Mouse (Mus musculus): Measurements from ENCODE around the gene Krtap6-5.
"Not testable (repeated sequence)": the region's sequence is repeated elsewhere in the genome, so short reads cannot be mapped to it uniquely, and the experiment has no call there.

The Krtap6-5 gene

DNA sequence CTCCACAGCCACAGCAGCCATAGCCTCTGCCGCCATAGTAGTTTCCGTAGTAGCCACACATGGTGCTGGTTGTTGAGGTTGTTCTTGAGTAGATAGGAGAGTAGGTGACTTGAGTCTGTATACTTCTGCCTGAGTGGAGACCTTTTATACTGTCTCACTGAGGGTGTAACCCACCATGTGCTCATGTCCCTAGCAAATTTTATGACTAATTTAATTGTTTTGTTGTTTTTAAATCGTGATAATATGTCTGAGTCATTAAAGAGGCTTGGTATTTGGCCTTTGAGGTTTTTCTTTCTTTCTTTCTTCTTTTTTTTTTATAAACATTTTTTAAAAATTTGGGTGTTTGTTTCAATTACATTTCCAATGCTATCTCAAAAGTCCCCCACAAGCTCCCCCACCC, at the start of gene Krtap6-5:
Gene Krtap6-5 (minus strand): TSS at position 101 of the 400 bp plus-strand sequence.
- in situ Hi-C loops (cut with MboI; ENCODE audit: low sequenced_read_pairs) = no loop called here

- in situ Hi-C loops (cut with MboI; ENCODE audit: low sequenced_read_pairs) = not testable (repeated sequence)
Observed at GRCm38 (mm10) chr16:89071041-89071440, 23.4 kb upstream of the Krtap6-5 start.

- in situ Hi-C loops (cut with MboI; ENCODE audit: low sequenced_read_pairs) = not testable (repeated sequence)
Observed at GRCm38 (mm10) chr16:89063902-89064301, 16.2 kb upstream of the Krtap6-5 start, which contains the start of gene 1110025L11Rik. 1110025L11Rik (minus strand) TSS chr16:89064002.

DNA sequence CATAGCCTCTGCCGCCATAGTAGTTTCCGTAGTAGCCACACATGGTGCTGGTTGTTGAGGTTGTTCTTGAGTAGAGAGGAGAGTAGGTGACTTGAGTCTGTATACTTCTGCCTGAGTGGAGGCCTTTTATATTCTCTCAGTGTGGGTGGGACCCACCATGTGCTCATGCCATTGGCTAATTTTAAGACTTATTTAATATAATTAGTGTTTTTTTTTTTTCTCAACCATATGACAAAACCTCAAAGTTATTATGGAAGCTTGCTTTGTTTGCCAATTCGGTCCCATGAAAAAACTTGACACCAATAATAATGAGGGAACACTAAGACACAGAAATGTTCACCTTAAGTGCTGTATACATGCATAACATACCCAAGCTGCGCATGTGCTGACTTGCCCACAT, 6.3 kb downstream of the Krtap6-5 start, which contains the start of gene Gm10228:
Gene Gm10228 (minus strand): TSS at position 101 of the 400 bp plus-strand sequence.
- in situ Hi-C loops (cut with MboI; ENCODE audit: low sequenced_read_pairs) = not testable (repeated sequence)

- in situ Hi-C loops (cut with MboI; ENCODE audit: low sequenced_read_pairs) = not testable (repeated sequence)
Observed at GRCm38 (mm10) chr16:89031399-89031798, 16.3 kb downstream of the Krtap6-5 start, which contains the start of gene Krtap6-1. Krtap6-1 (plus strand) TSS chr16:89031699.

DNA sequence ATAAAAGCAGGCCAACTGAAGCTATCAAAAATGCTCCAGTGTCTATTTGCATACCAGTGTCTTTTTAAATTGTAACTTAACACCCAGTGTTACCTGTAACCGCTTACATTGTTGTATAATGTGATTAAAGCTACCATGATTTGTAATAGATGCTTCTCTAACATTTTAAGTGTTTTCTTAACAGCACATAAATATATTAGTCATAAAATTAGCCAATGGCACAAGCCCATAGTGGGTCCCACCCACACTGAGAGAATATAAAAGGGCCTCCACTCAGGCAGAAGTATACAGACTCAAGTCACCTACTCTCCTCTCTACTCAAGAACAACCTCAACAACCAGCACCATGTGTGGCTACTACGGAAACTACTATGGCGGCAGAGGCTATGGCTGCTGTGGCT, 32.7 kb downstream of the Krtap6-5 start, which contains the start of gene Gm10229:
Gene Gm10229 (plus strand): TSS at position 301 of the 400 bp plus-strand sequence.
- in situ Hi-C loops (cut with MboI; ENCODE audit: low sequenced_read_pairs) = not testable (repeated sequence)

DNA sequence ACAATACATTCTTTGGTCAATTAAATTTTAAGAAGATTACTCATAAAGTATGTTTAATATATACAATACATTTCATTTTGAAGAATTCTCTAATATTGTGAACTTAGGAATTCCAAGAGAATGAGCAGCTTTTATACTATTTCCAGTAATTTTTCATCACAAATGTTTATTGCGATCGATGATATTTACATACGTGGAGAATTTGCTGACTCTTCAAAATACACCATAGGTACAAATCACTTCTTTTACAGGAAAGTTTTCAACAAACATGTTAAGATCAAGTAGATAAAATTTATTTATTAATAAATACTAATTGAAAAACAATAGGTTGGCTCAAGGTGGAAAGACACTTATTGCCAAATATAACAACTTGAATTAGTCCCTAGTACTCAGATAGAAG, 33.7 kb downstream of the Krtap6-5 start:
- in situ Hi-C loops (cut with MboI; ENCODE audit: low sequenced_read_pairs) = no loop called here

- in situ Hi-C loops (cut with MboI; ENCODE audit: low sequenced_read_pairs) = no loop called here
Observed at GRCm38 (mm10) chr16:89010659-89011058, 37.0 kb downstream of the Krtap6-5 start, which contains the start of gene Krtap22-2. Krtap22-2 (minus strand) TSS chr16:89010759.

Measured in CH12F3 (cell line).